Mouse (Mus musculus): ENCODE data around the gene Cstf2t.

GRCm38 (mm10) chr19:31082226-31082625 is 411 bp upstream of the Cstf2t start:
- TF ChIP-seq CTCF (IDR thresholded peaks at IDR 0.05; ENCODE audit: low read depth) (no peak), EP300 (IDR thresholded peaks at IDR 0.05; ENCODE audit: low read depth) (no peak)
